Mouse (Mus musculus) liver, adult (tissue): ENCODE results near the gene Galk2.

ENCODE experiments used
- GATA4 ChIP-seq: IDR thresholded peaks from 2 replicates; pipeline ENCODE4 v1.6.1; 2014; ENCODE audit warnings: mild to moderate bottlenecking, low read length; ENCODE audit not compliant: insufficient replicate concordance

Galk2 gene

GRCm38 (mm10) chr2:125975206-125975605 lies 116.3 kb downstream of the Galk2 start:
- TF ChIP-seq GATA4, result no peak

- no peak for TF ChIP-seq GATA4
Measured at GRCm38 (mm10) chr2:125975808-125976345, 117.0 kb downstream of the Galk2 start.

- no peak for TF ChIP-seq GATA4
Measured at GRCm38 (mm10) chr2:126002291-126002690, 143.4 kb downstream of the Galk2 start.

GRCm38 (mm10) chr2:126006088-126006487 lies 147.2 kb downstream of the Galk2 start:
- TF ChIP-seq GATA4, result no peak

GRCm38 (mm10) chr2:126006742-126007141 lies 147.8 kb downstream of the Galk2 start:
- TF ChIP-seq GATA4, result no peak

GRCm38 (mm10) chr2:126014989-126015710 lies 156.2 kb downstream of the Galk2 start:
- no peak for TF ChIP-seq GATA4

- no peak for TF ChIP-seq GATA4
Measured at GRCm38 (mm10) chr2:126015763-126016473, 157.0 kb downstream of the Galk2 start.

- no peak for TF ChIP-seq GATA4
Measured at GRCm38 (mm10) chr2:126031186-126031900, 172.4 kb downstream of the Galk2 start.

GRCm38 (mm10) chr2:126033114-126033972 lies 174.4 kb downstream of the Galk2 start:
- no peak for TF ChIP-seq GATA4
